Mouse (Mus musculus) forebrain, embryonic 14.5 days (tissue): Measurements from ENCODE around the gene Pnpla1. TPM values are rescaled to one million over a fixed set of nuclear protein-coding genes. Genes with fewer than 3 reads are reported as not detected.

Experiments
- ATAC-seq: fragments of 200-750 bp; cut with Nextera tagmentation; 2 replicates; pipeline ENCODE4 v1.8.0; 2017; ENCODE audit warnings: mild to moderate bottlenecking, moderate library complexity
- DNase-seq: peaks from one replicate; pipeline ENCODE4 v3.0.0-alpha.2; 2015; ENCODE audit warnings: low spot score
- H3K27ac ChIP-seq: fragments of 300-500 bp; sonication (generic); 2 replicates; pipeline ENCODE4 v1.5.1; 2014; ENCODE audit warnings: low read depth, mild to moderate bottlenecking, control low read depth, low read length, moderate library complexity
- H3K27me3 ChIP-seq: fragments of 300-500 bp; sonication (generic); replicated peaks from 2 replicates; pipeline ENCODE4 v1.6.1; 2014; ENCODE audit warnings: low read length, control low read depth, mixed read lengths; ENCODE audit not compliant: control insufficient read depth, insufficient read depth
- H3K36me3 ChIP-seq: fragments of 300-500 bp; sonication (generic); 2 replicates; pipeline ENCODE4 v1.6.1; 2014; ENCODE audit warnings: low read length, control low read depth; ENCODE audit not compliant: control insufficient read depth, insufficient read depth
- H3K4me1 ChIP-seq: fragments of 300-500 bp; sonication (generic); 2 replicates; pipeline ENCODE4 v1.6.1; 2014; ENCODE audit warnings: antibody characterized with exemption, low read length, control low read depth; ENCODE audit not compliant: control insufficient read depth, insufficient read depth
- H3K4me2 ChIP-seq: fragments of 300-500 bp; sonication (generic); 2 replicates; pipeline ENCODE4 v1.6.1; 2014; ENCODE audit warnings: mild to moderate bottlenecking, control low read depth, low read length
- H3K4me3 ChIP-seq: fragments of 300-500 bp; sonication (generic); 2 replicates; pipeline ENCODE4 v1.5.1; 2014; ENCODE audit warnings: low read depth, low read length, control low read depth
- H3K9ac ChIP-seq: fragments of 300-500 bp; sonication (generic); 2 replicates; pipeline ENCODE4 v1.6.1; 2014; ENCODE audit warnings: mild to moderate bottlenecking, low read length, control low read depth, moderate library complexity
- H3K9me3 ChIP-seq: fragments of 300-500 bp; sonication (generic); replicated peaks from 2 replicates; pipeline ENCODE4 v1.6.1; 2016; ENCODE audit warnings: low read length, control low read depth, mixed read lengths; ENCODE audit not compliant: control insufficient read depth
- WGBS: fragments of 180-500 bp; shearing (Covaris S2); extraction: QIAGEN DNeasy Blood & Tissue Kit; methylation state at CpG from one replicate; pipeline ENCODE4 v1.1.7; 2014; 5-methylcytosine and 5-hydroxymethylcytosine counted together
- polyA plus RNA-seq: library from polyadenylated mRNA; unstranded; fragments of >200 nt; fragmentation: Nextera tagmentation; extraction: Ambion mirVana; gene quantifications from 2 replicates; pipeline ENCODE4 v1.2.1, GENCODE M21; 2014

Pnpla1 gene
- polyA plus RNA-seq, 1 experiment from 2014 or later, result not detected

- H3K27ac ChIP-seq, result peak overlapping the region; percentile 44; the same call in 1 of the 2 replicates
- no peak overlapping the region for H3K9ac ChIP-seq
- no peaks in the 10 kb centered on the region; the same call in 1 of the 2 replicates for H3K27me3 ChIP-seq
- WGBS, result 32% methylated on average over 23 of the region's 23 CpGs
- DNase-seq (peak; percentile 77), ATAC-seq (peak; percentile 76)
- H3K9me3 ChIP-seq, result no peaks in the 10 kb centered on the region
- no peak overlapping the region for H3K4me2 ChIP-seq
- no peak overlapping the region for H3K4me3 ChIP-seq
- peaks cover 4% of the 10 kb centered on the region; the same call in 1 of the 2 replicates for H3K4me1 ChIP-seq
- no peaks in the 10 kb centered on the region for H3K36me3 ChIP-seq
Observed at GRCm38 (mm10) chr17:28904546-28905376, 46.5 kb downstream of the Pnpla1 start.

DNA sequence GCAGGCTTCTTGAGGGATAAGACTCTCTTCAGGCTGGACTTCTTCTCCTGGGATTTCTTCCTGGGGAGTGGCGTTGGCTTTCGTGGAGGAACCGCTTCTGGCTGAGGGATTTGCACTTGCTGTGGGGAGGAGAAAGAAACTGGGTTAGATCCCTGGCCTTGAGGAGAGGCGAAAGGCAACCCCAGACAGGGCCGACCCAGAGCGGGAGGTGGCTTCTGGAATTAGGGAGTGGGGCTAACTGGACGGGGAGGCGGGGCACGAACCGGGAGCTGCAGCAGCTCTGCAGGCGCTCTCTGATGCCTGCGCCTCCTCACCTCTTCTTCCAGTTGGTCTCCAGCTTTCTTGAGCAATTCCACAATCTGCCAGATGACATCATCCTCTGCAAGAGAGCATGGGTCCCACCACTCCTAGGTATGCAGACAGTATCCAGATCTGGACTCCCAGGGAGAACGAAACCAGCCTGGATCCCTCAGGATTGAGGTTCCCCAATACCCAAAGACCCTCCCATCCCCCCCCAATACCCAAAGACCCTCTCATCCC lies 47.2 kb downstream of the Pnpla1 start:
- 66% methylated on average over 13 of the region's 13 CpGs for WGBS
- Histone ChIP-seq H3K4me3 (no peak overlapping the region), H3K27ac (peak overlapping the region; percentile 44; the same call in 1 of the 2 replicates), H3K9me3 (no peaks in the 10 kb centered on the region), H3K9ac (no peak overlapping the region), H3K27me3 (no peaks in the 10 kb centered on the region; the same call in 1 of the 2 replicates), H3K36me3 (no peaks in the 10 kb centered on the region), H3K4me1 (peaks cover 4% of the 10 kb centered on the region; the same call in 1 of the 2 replicates), H3K4me2 (no peak overlapping the region)
- DNase-seq (no peak), ATAC-seq (no peak)

DNA sequence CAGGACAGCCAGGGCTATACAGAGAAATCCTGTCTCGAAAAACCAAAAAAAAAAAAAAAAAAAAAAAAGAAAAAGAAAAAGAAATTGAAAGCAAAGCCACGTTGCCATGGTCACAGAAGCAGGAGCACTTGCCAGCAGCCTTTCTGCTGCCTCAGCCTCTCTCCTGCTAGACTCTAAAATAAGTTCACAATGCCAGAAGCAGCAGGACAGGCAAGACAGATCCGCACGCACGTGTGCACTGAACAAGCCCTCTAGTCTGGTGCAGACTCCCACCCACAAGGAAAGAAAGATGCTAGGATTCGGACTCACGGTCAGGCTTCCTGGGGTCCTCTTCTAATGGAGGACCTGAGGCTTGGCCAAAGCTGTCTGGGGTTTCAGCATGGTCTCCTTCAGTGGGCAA lies 49.7 kb downstream of the Pnpla1 start:
- Histone ChIP-seq H3K27ac (no peak overlapping the region), H3K4me1 (peaks cover 4% of the 10 kb centered on the region; the same call in 1 of the 2 replicates), H3K9ac (no peak overlapping the region), H3K4me2 (no peak overlapping the region), H3K36me3 (no peaks in the 10 kb centered on the region), H3K4me3 (no peak overlapping the region), H3K27me3 (no peaks in the 10 kb centered on the region; the same call in 1 of the 2 replicates), H3K9me3 (no peaks in the 10 kb centered on the region)
- ATAC-seq, result no peak
- DNase-seq, result peak; percentile 60
- 64% methylated on average over 7 of the region's 7 CpGs for WGBS

- Histone ChIP-seq H3K9ac (peak overlapping the region; percentile 35; the same call in 1 of the 2 replicates), H3K27ac (no peak overlapping the region), H3K4me3 (no peak overlapping the region; the same call in 1 of the 2 replicates), H3K27me3 (no peaks in the 10 kb centered on the region; the same call in 1 of the 2 replicates), H3K36me3 (no peaks in the 10 kb centered on the region), H3K9me3 (no peaks in the 10 kb centered on the region), H3K4me2 (peak overlapping the region; percentile 36), H3K4me1 (peaks cover 4% of the 10 kb centered on the region; the same call in 1 of the 2 replicates)
- ATAC-seq (no peak), DNase-seq (peak; percentile 57)
- WGBS, result 9% methylated on average over 29 of the region's 29 CpGs
Observed at GRCm38 (mm10) chr17:28909252-28909941, 51.2 kb downstream of the Pnpla1 start.

DNA sequence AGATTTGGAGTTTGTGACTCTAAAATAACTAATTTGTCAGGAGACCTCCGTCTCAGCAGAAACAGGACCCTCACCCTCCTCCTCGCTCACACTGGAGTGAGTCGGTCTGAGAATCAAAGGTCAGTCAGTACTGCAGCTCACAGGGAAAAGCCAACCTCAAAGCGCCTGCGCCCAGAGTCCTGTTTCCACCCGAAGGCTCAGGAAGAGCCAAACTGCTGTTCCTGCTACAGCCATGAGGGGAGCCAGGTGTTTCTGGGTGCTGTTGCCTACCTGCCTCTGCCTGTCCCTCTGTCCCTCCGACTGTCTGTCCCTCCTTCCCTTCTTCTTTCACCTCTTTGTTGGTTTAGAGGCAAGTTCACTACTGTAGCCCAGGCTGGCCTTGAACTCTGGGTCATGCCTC lies 51.9 kb downstream of the Pnpla1 start:
- Histone ChIP-seq H3K4me2 (no peak overlapping the region), H3K27ac (no peak overlapping the region), H3K9ac (no peak overlapping the region), H3K4me1 (peaks cover 4% of the 10 kb centered on the region; the same call in 1 of the 2 replicates), H3K36me3 (no peaks in the 10 kb centered on the region), H3K27me3 (no peaks in the 10 kb centered on the region; the same call in 1 of the 2 replicates), H3K4me3 (no peak overlapping the region), H3K9me3 (no peaks in the 10 kb centered on the region)
- 26% methylated on average over 7 of the region's 7 CpGs for WGBS
- ATAC-seq (no peak), DNase-seq (no peak)

DNA sequence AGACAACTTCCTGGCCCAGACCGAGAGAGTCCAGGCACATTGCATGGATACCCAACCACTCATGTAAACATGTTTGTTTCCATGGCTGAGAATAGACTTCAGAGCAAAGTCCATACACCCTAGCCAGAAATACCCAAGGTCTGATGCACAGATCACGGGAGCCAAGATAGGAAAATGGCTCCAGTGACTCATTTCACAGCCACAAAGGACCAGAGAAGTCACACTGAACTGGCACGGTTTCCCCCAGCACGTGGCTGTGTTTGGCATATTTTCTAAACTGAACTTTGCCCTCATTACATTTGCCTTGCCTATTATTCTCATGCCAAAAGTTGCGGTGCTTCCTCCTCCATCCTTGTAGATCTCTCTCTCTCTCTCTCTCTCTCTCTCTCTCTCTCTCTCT lies 55.0 kb downstream of the Pnpla1 start:
- H3K9me3 ChIP-seq, result no peaks in the 10 kb centered on the region
- no peak overlapping the region for H3K4me3 ChIP-seq
- WGBS, result 85% methylated on average over 5 of the region's 5 CpGs
- ATAC-seq (no peak), DNase-seq (no peak)
- no peak overlapping the region for H3K27ac ChIP-seq
- H3K4me1 ChIP-seq, result peaks cover 4% of the 10 kb centered on the region; the same call in 1 of the 2 replicates
- H3K4me2 ChIP-seq, result no peak overlapping the region
- H3K9ac ChIP-seq, result no peak overlapping the region
- H3K27me3 ChIP-seq, result no peaks in the 10 kb centered on the region; the same call in 1 of the 2 replicates
- H3K36me3 ChIP-seq, result no peaks in the 10 kb centered on the region

DNA sequence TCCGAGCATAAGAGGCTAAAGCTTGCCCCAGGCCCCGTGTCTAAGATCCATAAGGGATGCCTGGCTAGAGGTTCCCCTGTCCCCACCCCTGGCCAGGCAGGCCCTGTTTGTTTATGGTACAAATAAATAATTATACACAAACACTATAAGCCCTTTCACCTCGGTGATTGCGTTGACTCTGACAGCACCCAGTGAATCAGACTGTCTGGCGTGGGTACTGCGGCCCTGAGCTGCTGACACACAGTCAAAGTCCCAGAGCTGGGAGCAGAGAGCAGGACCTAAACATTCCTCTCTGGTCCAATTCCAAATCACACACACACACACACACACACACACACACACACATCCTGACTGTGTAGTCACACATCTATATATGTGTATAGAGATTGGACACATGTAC lies 55.7 kb downstream of the Pnpla1 start:
- Histone ChIP-seq H3K4me3 (no peak overlapping the region), H3K9ac (no peak overlapping the region), H3K4me1 (peaks cover 4% of the 10 kb centered on the region; the same call in 1 of the 2 replicates), H3K36me3 (no peaks in the 10 kb centered on the region), H3K9me3 (no peaks in the 10 kb centered on the region), H3K27me3 (no peaks in the 10 kb centered on the region; the same call in 1 of the 2 replicates), H3K4me2 (no peak overlapping the region), H3K27ac (no peak overlapping the region)
- no peak for DNase-seq
- ATAC-seq, result no peak
- 83% methylated on average over 6 of the region's 6 CpGs for WGBS

DNA sequence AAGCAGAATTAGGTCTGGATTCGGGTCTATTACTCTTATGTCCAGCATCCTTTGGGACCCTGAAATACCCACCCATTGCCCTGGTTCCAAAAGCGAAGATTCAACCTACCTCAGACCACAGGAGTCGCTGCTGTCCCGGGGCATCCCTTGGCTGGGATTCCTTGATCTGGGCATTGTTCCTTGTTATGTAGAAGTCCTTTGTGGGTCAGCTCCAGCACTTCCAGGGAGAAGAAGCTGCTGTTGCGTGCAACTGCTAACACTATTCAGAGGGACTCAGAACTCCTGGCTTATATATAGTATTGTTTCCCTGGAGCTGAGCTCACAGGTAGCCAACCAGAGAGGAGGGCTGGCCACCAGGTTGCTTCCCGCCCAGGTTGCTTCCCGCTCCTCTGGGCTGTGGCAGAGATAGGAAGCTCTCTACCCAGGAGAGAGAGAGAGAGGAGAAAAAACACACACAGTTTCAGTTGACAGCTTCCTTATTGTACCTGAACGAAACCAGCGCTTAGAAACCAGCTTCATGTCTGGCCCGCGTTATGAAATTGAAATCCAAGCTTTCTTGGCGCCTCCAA lies 56.9 kb downstream of the Pnpla1 start, which contains the start of gene 4930539E08Rik:
Gene 4930539E08Rik (minus strand): TSS at position 265 of the 569 bp plus-strand sequence.
- H3K36me3 ChIP-seq, result no peaks in the 10 kb centered on the region
- H3K9me3 ChIP-seq, result no peaks in the 10 kb centered on the region
- H3K4me1 ChIP-seq, result no peaks in the 10 kb centered on the region
- H3K4me3 ChIP-seq, result no peak within 1 kb of the TSS
- no peak within 1 kb of the TSS for H3K9ac ChIP-seq
- H3K4me2 ChIP-seq, result no peak within 1 kb of the TSS
- 67% methylated on average over 12 of the region's 12 CpGs for WGBS
- DNase-seq, result no peak
- no peak within 1 kb of the TSS for H3K27ac ChIP-seq
- no peak for ATAC-seq
- H3K27me3 ChIP-seq, result no peaks in the 10 kb centered on the region
